Mouse (Mus musculus) regulatory T cell (primary cell): ENCODE data around the gene Tubb2a.

Experiments
- in situ Hi-C: fragments of 300-600 bp; cut with MboI, MseI; formaldehyde crosslinking; loops from one replicate; pipeline ENCODE4 v1.15.1; 2025; ENCODE audit warnings: high pct_unique_total_duplicates

The Tubb2a gene

DNA sequence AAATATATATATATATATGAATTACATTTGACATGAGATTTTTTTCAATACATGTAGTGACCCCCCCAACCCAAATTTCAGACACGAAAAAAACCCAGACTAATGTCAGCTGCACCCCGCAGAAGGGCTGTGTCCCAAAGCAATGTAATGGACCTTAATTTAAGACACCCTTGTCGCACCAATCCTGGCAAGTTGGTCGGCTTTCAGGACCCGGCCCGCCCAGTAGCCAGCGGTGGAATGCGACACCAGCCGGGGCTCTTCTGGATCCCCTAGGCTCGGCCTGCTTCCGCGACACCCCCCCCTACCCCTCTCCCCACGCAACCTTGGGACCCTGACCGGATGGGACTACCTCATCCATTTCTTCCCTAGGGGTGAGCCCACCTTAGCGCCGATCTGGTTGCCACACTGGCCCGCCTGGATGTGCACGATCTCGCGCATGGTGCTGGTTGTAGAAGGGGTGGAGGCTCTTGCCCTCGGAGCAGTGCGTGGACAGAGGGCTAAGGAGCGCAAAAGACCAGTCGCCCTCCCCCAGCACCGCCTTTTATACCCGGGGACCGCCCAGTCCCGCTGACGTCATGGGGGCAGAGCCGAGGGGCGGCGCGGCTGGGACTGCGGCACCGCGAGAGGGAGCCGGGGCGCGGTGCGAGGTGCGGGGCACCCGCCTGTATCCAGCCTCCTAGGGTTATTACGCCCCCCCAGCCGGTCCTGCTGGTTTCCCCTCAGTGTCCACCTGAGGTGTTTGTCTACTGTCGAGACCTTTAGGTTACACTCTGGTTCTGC, at the start of gene Tubb2a:
Tubb2a (minus strand) TSS at position 516 of the 780 bp plus-strand sequence.
- in situ Hi-C loops: loop anchor here (5.0 to 10.0 kb wide), 3 partner anchors 60 to 1677 kb away; no protein-coding TSS in a partner anchor

DNA sequence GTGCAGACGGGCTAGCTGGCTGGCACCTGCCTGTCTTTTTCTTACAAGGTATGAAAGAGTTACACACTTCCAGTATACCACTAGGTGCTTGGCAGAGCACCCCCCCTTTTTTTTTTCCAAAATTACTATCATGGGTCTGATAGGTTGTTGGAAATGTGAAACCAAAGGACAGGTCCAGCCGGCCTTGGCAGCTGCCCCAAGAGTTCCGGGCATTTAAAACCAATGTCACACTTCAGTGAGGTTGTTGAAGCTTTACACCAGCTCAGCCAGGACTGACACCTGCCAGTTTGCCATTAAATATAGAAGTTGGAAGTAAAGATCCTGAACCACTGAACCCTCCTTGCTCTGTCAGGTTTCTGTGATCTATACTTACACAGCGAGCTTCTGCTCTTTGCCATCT, 47.9 kb upstream of the Tubb2a start:
- in situ Hi-C loops: no loop called here

DNA sequence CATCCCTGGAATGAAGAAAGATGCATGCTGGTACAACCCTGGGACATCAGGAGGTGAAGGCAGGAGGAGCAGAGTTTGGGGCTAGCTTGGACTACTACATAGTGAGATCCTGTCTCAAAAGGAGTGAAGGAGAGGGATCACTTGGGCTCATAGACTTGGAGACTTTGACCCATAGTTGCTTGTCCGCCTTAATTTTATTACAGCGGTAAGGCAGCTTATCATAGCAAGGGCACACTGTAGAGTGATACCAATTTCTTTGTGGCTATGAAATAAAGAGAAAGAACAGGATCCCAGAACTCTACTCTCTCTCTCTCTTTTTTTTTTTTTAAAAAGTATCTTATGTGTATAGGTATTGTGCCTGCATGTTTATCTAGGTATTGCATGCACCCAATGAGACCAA, 42.7 kb upstream of the Tubb2a start:
- in situ Hi-C loops: no loop called here

DNA sequence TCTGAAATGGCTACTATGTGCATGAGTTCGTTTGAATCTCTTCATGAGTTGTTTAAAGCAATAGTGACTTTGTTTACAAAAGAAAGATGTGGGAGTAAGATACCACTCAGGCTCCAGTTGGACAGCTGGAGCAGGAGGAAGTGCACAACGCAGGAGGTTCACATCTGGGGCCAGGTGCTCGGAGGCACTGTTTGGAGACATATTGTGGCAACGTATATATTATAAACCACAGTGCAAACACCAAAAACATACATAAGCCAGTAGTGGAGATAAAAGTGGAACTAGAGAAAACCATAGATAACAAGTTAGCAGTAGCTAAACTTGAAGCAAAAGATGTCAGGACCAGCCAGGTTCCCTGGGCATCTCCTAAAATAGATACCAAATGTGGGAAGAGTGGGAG, 41.6 kb upstream of the Tubb2a start:
- in situ Hi-C loops: no loop called here

DNA sequence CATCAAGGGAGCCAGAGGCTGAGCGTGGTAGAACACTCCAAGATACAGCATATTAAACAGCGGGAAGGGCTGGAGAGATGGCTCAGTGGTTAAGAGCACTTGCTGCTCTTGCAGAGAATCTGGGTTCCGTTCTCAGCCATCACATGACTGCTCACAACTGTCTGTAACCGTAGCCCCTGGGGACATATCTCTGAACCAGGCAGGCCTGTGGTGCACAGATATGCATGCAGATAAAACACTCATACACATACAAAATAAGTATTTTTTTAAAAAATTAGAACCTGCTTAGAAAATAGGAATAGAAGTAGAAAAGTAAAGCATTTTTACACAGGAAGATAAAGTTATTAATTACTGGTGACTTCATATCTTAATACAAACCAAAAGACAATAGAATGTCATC, 41.0 kb upstream of the Tubb2a start:
- in situ Hi-C loops: no loop called here

DNA sequence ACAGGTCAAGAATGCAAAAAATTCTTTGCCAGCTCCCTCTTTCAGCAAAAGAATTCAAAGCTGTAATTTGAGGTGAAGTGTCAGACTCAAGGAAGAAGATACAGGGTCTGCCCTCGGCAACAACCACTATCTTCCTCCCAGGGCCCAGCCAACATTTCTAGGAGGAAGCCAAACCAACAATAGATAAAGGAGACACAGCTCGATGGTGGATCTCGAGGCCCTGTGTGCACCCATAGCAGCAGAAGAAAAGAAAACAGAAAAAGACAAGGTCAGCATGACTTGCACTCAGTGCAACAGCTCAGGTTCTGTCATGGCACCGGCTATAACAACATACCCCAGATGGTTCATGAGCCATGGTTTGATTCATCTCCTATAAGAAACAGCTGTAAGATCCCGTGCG, 38.7 kb upstream of the Tubb2a start:
- in situ Hi-C loops: no loop called here

DNA sequence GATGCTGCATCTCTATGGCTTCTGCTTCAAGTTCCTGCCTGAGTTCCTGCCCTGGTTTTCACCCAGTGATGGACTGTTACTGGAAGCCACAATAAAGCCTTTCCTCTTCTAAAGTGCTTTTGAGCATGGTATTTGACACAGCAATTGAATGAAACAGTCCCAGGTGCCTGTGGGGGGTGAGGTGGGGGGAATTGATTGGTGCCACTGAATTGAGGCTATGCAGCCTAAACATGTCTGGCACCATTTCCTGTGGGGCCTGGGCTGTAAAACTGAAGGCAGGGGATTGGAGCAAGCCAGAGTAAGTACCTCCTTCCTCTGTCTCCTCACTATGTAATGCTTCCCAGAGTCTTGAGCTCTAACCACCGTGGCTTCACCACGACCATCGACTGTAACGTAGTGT, 36.8 kb upstream of the Tubb2a start:
- in situ Hi-C loops: no loop called here

DNA sequence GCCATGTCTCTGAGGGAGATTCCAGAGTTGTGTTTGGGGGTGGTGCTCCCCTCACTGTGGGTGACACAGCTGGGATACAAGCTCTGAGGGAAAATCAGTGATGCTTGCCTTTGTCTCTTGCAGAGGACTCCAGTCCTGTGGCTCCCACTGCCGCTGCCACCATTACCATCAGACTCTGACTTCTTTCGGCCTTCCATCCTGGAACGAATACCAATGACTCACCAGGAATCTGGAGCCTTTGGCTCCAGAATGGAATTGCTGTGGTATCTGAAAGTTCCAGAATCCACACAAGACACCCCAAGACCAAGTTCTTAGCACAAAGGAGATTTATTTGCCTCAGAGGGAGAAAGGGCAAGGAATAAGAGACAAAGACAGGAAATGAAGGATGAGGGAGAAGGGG, 35.3 kb upstream of the Tubb2a start:
- in situ Hi-C loops: no loop called here

DNA sequence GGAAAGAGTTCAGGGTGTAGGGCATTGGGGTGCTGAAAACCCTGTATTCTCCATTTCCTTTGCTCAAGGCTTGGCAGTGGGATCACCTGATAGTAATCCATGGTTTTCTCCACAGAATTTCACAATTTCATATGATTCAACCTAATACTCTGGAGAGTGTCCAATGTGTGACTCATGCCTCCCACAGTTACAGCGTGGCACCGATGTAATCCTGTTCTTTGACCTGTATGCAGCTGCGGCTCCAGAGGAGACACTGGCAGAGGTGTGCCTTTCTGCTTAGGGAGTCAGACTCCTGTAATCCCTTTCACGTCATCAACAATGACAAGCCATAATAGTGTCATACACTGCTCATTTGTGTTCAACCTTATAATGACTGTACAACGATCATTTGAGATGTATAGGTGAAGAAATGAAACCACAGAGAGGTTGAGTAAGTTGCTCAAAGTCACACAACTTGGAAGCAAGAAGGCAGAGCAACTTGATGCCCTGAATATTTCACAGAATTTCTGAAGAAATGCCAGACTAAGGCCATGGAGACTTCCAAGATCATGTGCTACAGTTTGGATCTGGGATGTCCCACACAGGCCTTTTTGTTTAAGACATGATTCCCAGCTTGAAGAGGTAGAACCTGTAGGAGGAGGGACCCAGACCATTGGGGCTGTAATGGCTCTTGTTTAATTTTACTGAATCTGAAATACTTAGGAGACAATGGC, 34.7 kb upstream of the Tubb2a start:
- in situ Hi-C loops: no loop called here

DNA sequence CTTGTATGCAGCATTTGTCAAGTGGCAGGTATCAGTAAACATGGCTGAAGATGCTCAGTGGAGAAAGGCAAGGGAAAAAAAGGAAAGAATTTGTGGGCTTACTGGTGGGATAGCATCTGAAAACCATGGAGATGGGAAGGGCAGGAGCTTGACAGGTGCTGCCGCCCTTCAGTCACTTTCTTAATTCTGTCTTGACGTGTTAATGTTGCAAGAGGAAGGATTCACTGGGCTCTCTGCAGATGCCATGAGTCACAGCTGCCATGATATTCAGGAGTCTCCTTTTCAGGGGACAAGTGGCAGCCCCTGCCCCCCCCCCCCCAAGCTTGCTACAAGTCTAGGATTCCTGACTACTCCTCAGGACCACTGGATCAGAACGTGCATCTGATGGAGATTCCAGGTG, 34.1 kb upstream of the Tubb2a start:
- in situ Hi-C loops: no loop called here

DNA sequence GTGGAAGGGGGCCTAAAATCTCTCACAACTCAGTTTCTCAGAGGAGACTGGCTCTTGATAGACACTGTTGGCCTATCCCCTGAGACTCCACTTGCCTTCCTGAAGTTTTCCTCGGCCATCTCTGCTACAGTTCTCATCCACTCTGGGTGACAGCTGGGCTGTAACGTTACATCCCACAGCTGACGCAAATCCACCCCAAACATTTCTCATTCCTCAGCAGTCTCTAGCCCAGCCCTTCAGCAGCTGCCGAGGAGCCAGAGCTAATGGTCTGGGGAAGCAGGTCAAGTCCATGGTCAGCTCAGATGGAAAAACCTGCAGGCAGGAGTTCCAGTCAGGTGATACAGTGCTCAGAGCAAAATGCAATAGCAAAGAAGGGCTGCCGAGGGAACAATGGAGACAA, 33.2 kb upstream of the Tubb2a start:
- in situ Hi-C loops: no loop called here

DNA sequence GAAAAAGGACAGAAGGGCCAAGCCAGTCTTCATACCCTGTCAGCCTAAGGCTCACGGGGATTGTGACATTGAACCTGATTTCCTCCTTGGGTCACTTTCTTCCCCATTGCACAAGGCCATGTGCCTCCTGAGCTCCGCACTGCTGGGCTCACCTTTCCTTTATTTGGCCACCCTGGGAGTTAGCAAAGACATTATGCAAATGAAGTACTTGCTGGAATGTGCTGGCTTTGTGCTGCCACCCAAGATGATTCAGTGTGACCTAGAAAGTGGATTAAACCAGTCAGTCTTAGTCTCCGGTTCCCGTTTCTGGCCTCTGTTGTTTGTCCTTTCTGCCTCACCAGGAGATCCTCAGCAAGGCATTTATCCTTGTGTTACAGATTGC, 31.9 kb upstream of the Tubb2a start:
- in situ Hi-C loops: no loop called here

DNA sequence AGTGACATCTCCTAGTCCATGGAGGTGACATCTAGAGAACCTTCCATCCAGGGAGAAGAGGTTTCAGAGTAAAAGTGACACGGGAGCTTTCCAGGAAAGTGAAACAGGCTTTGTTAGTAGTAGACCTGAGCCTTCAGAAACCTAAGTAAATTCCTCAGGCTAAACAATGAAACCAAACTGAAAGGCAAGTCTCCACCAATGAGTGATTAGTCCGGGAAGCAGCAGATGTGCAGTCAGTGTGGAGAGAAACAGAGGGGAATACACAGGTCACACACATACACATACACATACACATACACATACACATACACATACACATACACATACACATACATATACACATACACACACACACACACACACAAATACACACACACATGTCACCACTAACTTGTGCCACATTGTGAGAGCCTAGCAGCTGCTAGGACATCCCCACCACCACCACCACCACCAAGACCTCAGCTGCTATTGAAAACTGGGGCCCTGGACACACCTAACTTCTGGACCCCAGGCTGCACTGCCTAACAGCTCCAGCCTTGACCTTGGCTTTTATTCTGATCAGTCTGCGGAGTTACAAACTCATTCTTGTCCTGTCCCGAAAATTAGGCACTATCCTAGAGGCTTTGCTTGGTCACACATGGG, 31.3 kb upstream of the Tubb2a start:
- in situ Hi-C loops: no loop called here

DNA sequence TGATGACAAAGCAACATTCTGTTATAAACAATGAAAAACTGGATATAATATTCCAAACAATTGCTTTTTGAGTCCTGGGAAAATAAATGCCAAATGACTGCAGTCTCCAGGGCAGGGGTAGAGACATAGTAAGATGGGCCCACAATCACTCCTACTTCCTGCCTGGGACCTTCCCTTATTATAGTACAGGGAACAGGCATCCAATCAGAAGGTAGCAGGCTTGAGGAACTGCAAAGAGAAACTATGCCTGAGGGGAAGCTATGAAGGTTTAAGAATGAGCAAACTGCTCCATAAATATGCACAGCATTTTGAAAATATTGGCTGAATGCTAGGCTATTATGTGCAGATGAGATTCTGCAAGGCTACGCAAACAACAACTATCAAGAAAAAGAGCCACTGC, 29.2 kb upstream of the Tubb2a start:
- in situ Hi-C loops: no loop called here

DNA sequence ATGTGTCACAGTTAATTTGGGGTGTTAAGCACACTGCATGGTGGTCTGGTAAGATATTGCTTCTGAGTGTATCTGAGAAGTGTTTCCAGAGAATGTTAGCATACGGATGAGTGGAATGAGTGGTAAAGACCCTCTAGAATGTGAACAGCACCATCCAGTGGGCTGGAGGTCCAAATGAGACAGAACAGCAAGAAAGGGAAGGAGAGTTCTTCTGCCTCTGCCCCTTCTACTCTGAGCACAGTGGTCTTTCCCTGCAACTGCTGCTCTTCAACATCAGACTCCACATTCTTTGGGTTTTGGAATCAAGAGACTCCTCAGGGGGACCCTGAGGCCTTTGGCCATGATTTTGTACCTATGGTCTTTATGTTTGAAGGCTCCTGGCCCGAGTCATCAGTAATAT, 28.4 kb upstream of the Tubb2a start:
- in situ Hi-C loops: no loop called here

DNA sequence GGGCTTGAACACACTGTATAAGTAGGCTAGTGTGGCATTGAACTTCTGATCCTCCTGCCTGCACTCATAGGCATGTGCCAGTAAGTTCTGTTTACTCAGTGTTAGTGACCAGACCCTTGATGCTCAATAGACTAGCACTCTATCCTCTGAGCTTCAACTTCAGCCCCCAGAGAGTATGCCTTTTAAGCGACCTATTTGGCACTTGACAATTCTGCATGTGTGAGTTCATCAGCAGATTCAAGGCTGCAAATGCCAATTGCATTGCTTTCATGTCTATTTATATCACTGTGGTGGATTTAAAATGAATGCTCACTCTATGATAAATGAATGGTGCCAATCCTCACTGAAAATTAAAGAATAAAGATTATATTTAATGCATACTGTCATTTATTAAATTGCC, 27.6 kb upstream of the Tubb2a start:
- in situ Hi-C loops: no loop called here

DNA sequence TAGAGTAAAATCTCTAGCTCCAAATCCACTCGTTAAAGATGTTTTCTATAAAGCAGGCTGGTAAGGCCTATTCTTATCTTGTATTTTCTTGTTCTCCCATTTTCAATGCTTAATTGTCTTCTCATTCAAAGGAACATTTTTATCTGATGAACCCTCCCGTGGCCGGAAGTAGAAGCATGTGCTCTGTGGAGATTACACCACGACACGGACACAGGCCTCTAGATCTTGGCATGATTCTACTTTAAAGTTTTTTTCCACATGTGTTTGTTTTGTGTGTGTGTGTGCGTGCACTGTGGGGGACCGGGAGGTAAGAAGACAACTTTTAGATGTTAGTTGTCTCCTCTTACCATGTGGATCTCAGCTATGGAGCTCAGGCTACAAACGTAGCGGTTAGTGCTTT, 24.1 kb upstream of the Tubb2a start:
- in situ Hi-C loops: no loop called here

DNA sequence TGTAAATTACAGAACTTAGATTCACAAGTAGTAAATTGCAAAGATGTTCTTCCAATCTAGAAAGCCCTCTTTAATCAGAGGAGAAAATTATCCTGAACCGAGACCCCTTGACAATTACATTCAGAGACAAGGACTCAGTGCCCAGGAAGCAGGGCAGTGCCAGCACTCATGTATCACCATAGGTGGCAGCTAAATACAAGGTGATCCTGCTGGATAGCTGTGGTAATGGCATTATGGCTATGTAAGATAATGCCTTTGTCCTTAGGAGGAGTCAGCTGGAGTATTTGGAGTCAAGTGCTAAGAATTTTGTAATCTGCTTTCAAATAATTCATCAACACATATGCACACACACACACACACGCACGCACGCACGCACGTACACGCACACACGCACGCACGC, 23.4 kb upstream of the Tubb2a start:
- in situ Hi-C loops: no loop called here

DNA sequence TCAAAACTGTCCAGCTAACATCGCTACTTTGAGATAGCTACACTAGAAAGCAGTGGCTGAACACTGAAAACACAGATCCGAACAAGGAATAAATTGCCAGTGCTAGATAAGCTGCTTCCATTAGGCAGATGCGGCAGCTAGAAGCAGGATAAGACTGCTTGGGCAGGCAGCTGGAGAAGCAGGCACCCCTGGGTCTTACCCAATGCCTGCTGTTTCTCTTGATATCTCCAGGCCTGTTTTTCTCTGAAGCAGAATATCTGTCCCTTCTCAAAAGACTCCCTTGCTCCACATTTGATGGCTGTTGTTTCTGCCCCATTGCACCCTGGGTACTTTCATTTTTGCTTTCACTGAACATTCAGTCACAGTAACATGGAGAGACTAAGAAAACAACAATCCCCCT, 22.9 kb upstream of the Tubb2a start:
- in situ Hi-C loops: no loop called here

DNA sequence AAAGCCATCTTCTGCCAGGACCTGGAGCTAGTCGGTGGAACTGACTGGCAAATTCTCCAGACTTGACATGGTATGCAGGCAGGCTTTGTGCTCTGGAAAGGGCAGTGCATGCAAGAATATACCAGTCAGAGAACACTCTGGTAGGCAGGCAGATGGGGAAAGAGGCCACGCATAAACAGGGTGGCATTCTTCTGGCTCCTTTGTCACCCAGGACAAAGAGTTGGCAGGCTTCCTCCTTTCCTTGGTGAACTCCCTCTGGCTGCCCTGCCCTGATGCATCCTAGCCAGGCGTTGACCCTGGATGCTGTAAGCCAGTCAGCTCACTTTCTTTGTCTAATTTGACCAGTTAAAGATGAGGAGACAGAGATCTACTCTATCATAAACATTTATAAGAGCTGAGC, 19.3 kb upstream of the Tubb2a start:
- in situ Hi-C loops: no loop called here

DNA sequence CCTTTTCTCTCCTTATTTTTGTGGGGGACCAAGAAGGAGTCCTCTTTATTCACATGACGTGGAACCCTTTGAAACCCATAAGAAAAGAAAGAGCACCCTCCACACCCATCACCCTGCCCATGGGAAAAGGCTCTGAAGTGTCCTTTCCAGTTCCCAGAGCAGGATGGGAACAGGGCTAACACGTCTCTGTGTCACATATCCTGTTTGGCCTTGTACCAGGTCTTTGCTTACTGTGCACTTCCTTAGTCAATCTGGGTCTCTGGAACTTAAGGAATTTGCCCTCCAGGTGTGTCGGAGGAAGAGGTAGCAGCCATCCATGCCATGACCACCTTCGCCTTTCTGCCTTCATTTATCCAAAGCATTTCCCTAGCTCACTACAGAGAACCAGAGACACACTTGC, 18.6 kb upstream of the Tubb2a start:
- in situ Hi-C loops: no loop called here

DNA sequence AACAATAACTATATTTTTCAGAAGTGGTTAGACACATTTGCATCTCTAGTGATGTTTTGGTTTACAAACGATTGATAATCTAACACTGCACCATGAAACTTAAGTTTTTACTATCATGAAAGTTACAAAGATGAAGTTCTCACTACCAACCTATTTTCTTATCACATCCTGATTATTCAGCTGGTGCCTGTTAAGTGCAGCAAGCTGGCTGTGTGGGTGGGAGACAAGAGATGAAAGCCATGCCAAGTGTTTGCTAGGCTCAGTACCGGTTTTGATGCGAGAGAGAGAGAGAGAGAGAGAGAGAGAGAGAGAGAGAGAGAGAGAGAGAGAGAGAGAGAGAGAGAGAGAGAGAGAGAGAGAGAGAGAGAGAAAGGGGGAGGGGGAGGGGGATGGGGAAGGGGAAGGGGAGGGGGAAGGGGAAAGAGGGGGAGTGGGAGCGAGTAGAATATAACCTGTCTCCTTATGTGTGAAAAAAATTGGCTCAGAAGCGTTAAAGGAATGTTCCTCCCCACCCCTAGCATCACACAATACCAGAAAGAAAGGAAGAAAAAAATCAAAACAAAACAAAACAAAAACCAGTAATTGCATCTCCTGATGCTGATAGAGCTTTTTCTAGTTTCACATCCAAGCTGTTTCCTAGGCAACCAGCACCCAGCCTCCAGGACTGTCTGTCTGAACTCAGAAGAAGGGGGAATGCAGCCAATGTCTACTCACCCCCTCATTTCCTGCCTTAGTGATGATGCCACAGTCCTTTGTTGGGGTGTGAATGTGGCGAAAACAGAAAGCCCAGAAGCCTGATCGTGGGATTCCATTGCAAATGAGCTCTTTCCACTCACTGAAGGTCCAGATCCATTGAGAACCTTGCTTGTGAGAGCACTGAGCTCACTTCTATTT, 18.0 kb upstream of the Tubb2a start:
- in situ Hi-C loops: no loop called here
